Mouse (Mus musculus) G1E (cell line): ENCODE data around the gene Clint1.

ENCODE experiments used
- CTCF ChIP-seq: IDR thresholded peaks from 2 replicates; pipeline ENCODE4 v1.5.1; 2012; ENCODE audit warnings: low read depth, low read length, inconsistent platforms, mixed read lengths
- GATA1 ChIP-seq: IDR thresholded peaks from 2 replicates; pipeline ENCODE4 v1.6.1; 2012; ENCODE audit warnings: borderline replicate concordance, low read length, inconsistent platforms, mixed read lengths
- GATA2 ChIP-seq: IDR thresholded peaks from 2 replicates; pipeline ENCODE4 v1.6.1; 2012; ENCODE audit warnings: low read depth, low read length, inconsistent platforms, borderline replicate concordance
- TAL1 ChIP-seq: conservative IDR thresholded peaks from 2 replicates; pipeline ENCODE4 v1.6.1; 2012; ENCODE audit warnings: low read depth, low read length, inconsistent platforms, mixed read lengths

DNA sequence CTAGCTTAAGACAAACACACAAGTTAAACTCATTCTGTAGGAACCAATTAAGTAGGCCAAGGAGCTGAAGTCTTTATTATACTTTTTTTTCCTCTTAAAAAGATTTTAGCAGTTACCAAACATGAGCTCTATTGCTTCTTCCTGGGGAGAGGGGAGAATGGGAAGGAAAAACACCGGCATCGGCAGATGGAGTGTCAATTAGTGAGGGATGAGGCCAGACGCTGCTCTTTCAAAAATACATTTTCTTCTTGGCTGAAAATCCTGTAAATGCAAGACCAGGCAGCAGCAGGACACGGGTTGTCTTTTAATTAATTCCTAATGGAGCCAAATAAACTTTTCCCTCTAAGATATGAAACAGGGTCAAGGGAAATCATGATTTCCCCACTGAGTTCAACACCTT, 94.9 kb downstream of the Clint1 start:
- no peak for TF ChIP-seq CTCF
- no peak for TF ChIP-seq GATA1
- no peak for TF ChIP-seq TAL1
- no peak for TF ChIP-seq GATA2
